Mouse (Mus musculus) liver (tissue): ENCODE data around the gene Syn1.

ENCODE experiments used
- DNase-seq: peaks from one replicate; pipeline ENCODE4 v3.0.0-alpha.2; 2020; ENCODE audit warnings: mixed read lengths

Gene Syn1

GRCm38 (mm10) chrX:20862105-20863065, 58.4 kb downstream of the Syn1 start:
- DNase-seq: no peak

GRCm38 (mm10) chrX:20861453-20862104, 59.2 kb downstream of the Syn1 start:
- no peak for DNase-seq

GRCm38 (mm10) chrX:20853794-20854193, 67.0 kb downstream of the Syn1 start:
- DNase-seq: no peak

DNA sequence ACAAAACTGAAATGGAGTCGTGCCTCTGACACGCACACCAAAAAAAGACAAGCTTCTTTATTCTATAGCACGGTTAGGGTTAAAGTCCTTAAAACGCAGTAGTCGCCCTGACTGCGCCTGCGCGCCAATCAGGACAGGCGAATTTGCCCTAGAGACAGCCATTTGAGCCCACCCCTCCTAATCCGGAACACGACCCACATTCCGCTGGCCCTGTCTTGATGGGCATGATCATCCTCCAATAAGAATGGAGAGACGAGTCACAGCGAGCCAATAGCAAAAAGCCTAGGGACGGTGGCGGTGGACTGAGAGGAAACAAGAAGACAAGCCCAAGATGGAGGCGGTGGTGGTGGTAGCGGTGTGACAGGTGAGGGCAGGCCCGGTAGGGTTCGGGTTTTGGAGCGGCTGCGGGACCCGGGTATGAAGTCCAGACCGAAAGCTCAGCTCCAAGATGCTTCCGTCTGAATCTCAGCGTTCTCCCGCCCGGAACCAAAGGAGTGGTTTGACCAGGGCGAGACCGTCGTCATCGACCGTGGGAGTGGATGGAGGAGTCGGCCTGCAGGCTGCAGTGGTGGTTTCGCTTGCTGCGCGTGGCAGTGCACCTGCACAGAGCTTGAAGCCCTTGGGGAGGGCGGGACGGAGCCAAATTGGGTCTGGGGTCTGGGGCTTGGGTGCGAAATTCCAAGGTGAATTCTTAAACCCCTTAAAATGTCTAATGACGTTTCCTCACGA, 72.4 kb downstream of the Syn1 start:
- peak; percentile 89 for DNase-seq

DNA sequence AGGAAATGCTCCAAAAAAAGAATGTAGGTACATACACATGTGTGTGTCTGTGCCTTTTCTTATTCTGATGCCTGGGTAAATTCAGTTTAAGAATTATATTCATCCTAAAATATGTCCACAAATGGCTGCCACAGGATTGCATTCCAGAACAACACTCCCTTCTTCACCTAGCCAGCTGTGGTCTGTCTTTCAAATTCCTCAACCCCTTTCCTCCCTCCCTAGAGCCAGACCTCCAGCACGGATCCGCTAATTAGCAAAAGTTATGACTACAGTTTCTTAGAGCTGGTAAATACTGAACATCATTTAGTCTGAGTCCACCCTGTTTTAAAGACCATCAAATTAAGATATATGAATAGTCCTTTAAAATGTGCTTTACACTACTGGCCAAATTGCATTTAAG, 73.0 kb downstream of the Syn1 start:
- DNase-seq: no peak

GRCm38 (mm10) chrX:20847232-20847631, 73.6 kb downstream of the Syn1 start:
- DNase-seq: no peak

- peak; percentile 20 for DNase-seq
Observed at GRCm38 (mm10) chrX:20828934-20829333, 91.9 kb downstream of the Syn1 start.

GRCm38 (mm10) chrX:20819708-20820426, 100.9 kb downstream of the Syn1 start:
- peak; percentile 49 for DNase-seq

DNA sequence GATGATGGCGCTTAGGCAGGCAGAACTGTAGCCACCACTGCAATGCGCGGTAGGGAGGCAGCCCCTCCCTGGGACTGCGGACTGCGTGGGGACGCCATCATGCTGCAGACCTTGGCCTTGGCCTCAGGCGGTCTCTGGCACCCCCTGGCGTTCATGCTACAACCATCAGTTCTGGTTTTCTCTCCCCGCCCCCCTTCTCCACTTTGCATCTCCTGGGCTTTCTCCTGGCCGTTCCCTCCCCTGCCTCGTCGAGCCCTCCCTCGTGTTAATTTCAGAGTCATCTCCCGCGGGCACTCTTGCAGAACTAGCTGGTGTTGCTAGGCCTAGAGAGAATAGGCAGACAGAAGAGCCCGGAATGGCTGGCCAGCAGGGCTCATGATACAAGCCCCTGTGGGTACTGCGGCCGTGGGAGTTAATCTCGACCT, 101.6 kb downstream of the Syn1 start:
- DNase-seq: peak; percentile 87

DNA sequence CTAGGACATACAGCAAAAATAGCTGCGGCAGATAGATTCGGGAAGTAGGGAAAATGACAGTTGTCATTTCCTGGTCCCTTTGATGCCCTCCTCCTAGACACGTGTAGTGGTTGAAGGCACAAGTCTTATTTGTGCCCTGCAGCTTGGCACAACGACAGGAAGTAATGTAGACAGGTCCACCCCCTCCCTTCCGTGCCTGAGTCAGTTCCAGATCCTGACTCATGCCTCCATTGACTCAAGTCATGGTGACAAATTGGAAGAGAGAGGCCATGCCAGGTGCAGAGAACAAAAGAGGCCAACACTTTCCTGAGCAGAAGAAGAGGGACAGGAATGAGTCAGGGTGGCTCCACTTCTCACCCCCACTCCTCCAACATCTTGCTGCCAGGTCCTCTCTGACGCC, 103.8 kb downstream of the Syn1 start:
- DNase-seq: no peak
